Mouse (Mus musculus) B cell, adult 2 months (primary cell): Measurements from ENCODE around the gene Neurod4.
"Not testable (repeated sequence)": the region's sequence is repeated elsewhere in the genome, so short reads cannot be mapped to it uniquely, and the experiment has no call there.

Source experiments
- DNase-seq, 2 experiments: peaks; one replicate each; pipeline ENCODE4 v3.0.0; 2022

The Neurod4 gene

DNA sequence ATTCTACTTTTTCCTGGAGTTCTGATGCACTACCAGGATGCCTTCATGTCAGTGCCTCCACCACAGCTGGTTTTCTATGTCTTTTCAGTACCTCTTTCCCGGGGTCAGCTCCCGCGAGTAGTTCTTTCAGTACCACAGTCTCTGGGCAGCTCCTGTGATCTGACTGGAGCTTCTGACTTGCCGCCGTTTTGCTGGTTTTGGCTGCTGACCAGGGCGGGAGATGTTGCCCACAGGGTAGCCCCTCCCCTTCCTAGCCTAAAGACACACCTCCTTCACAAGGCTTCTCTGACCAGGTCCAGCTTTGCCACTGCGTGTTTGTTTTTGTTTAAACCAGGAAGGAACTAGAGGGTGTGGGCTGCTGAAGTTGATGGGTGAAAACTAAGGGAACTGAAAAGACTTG lies at the start of gene Neurod4:
Gene Neurod4, minus strand, starts transcription at position 175 of the 400 bp plus-strand sequence.
- peak; percentile 50 to 51 for DNase-seq

DNA sequence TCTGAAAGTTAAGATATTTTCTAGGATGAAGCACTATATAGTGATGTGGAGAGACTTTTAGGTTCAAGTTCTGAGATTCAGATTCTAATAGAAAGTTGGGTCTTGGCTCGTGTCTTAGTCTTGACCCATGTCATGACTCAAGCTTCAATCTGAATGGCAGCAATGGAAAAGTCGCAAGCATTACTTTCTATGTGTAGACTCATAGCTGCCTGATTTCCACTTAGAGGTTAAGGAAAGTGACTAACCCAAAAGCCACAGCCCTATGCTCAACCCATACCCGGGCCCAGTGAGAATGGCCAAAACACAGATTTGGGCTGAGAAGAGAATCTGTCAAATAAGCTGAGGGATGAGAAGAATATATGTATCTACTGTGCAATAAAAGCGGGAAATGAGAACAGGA lies 44.2 kb upstream of the Neurod4 start:
- no peak for DNase-seq

GRCm38 (mm10) chr10:130322637-130323036 lies 42.6 kb upstream of the Neurod4 start, which contains the start of gene Tespa1:
Gene Tespa1, plus strand, starts transcription at chr10:130322870.
- peak; percentile 65 to 68 for DNase-seq

DNA sequence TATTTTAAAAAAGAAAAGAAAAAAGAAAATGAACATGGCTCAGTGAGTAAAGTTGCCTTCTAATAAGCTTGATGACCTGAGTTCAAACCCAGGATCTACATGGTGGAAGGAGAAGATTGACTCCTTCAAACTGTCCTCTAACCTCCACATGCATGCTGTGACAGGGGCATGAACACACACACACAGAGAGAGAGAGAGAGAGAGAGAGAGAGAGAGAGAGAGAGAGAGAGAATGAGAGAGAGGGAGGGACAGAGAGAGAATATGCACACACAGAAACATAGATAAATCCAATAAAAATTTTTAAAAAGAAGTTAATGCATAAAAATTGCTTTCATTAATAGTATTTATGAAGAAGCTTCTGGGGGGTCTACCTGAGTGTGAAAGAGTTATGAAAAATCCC lies 42.0 kb upstream of the Neurod4 start:
- DNase-seq = no peak

DNA sequence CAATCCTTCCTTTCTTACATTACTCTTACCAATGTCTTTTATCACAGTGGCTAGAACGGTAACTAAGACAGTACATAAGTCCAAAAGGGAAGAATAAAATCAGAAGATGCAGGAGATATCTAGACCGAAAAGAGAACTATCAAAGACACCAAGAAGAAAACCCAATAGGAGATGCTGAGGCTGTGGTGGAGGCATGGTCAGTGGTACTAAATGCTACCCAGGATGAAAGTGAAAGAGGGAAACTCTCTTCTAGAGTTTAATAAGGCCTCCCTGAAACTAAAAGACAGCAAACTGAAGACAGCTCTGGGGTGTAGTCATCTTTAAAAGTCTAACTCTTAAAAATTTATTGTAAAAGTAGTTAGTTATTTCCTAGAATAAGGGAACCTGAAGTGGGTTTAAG lies 40.7 kb upstream of the Neurod4 start:
- no peak for DNase-seq

- DNase-seq = no peak
These were observed 38.7 kb upstream of the Neurod4 start for GRCm38 (mm10) chr10:130318720-130319119.

- DNase-seq = no peak
These were observed 35.8 kb upstream of the Neurod4 start for GRCm38 (mm10) chr10:130315846-130316245.

- no peak for DNase-seq
These were observed 34.2 kb upstream of the Neurod4 start for GRCm38 (mm10) chr10:130314110-130314829.

DNA sequence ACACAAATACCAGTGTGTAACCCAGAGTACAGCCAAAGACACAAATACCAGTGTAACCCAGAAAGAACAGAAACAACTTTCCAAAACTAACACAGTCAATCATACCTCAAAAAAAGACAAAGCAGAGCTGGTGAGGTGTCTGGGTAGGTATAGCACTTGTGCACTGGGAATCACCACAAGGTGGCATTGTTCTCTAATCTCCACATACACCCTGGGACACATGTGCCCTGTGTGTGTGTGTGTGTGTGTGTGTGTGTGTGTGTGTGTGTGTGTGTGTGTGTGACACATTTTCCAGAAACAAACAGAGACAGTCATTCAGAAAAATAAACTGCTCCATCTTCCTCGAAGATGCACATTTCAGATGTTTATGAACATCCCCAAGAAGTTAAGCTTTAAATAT lies 33.5 kb upstream of the Neurod4 start:
- peak; percentile 57 to 63 for DNase-seq

DNA sequence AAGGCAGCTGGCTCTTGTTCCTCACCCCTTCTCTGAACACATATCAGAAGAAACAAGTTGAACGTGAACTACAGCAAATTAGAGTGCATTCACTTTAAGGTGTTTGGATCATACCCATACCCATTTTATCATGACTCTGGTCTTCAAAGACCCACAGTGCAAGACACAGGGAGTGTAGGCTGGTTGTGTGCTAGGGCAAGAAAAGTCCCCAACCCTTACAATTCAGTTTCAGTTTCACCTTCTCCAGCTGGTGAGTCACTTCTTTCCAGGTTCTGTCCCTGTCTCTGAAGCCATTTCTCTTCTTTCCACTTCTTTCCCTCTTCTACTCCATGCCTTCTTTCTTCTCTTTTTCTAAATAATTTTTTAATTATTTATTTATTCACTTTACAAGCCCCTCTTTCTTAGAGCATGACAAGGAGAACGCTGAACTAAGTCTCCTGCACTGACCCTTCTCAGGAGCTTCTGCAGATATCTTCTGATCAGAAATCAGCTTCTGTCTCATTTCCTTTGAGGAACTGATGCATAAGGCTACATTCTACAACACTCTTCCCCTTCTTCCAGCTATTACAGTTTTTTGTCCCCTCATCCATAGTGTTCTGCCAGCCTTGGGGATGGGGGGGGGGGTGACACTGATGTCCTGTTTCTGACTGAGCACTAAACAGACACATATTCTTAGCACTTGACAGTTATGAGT lies 31.6 kb upstream of the Neurod4 start:
- no peak for DNase-seq

DNA sequence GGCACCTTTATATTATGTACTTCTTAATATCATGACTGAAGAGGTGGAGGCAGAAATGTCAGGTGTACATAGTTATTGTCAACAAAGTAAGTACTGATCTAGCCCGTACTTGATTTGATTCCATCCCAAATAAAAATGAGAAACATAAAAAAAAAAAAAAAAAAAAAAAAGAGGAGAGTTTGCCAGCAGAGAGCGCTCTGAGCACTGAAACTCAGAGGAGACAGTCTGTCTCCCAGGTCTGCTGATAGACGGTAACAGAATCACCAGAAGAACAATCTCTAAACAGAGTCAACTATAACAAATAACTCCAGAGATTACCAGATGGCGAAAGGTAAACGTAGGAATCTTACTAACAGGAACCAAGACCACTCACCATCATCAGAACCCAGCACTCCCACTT lies 24.1 kb upstream of the Neurod4 start:
- DNase-seq = not testable (repeated sequence)

DNA sequence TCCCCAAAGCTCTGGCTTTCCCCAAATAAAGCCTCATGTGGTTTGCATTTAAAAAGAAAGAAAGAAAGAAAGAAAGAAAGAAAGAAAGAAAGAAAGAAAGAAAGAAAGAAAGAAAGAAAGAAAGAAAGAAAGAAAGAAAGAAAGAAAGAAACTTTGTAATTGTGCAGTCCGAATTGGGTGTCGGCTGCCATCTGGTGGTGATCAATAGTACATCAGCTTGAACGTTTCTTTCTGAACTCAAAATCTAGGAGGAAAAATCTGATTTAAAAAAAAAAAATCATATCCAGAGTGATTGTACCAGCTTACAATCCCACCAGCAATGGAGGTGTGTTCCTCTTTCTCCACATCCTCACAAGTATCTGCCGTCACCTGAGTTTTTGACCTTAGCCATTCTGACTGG lies 18.7 kb upstream of the Neurod4 start:
- DNase-seq = peak; percentile 45 to 52

DNA sequence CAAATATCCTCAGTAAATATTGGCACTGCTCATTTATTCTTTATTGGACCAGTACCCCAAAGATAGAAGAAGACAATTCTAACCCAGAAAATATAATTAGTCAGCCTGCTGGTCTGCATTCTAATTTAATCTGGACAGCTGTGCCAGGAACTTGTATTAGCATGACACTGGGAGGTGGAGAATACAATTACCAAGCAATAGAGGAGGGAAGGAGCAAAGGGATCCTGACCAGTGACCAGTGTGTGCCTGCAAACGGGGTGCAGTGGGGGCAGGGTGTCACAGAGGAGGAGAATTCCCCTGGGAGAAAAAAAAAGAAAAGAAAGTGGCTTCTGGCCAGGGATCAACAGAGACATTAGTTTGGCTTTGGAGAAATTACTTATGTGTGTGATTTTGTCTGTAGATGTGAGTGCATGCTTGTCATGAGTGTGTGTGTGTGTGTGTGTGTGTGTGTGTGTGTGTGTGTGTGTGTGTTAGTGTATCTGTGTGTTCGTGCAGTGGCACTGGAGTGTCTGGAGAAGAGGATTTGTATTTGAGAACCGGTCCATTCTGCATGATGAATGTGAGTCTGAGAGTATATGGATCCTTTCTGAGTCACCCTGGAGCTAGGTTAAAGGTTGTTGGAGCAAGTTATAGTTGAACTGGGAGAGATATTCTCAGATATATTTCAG lies 13.8 kb upstream of the Neurod4 start:
- no peak for DNase-seq

- no peak for DNase-seq
These were observed 8.0 kb upstream of the Neurod4 start for GRCm38 (mm10) chr10:130288007-130288406.

DNA sequence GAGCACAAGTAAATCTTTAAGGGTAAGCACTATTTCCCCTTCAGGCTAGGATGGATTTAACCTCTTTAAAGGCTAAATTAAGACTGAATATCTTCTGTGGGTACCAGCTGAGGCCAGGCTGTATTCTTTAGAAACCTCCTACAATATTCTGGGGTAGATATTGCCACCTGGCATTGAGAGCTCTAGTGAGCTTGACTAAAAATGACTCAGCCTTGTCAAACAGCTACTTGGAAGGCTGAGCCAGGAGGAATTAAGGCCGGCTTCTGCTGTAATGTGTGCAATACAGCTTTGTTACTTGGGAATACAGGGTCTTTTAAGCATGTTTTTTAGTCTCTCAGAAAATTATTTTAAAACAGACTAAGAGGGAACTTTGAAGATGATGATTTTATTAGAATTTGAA lies 7.2 kb upstream of the Neurod4 start:
- no peak for DNase-seq

DNA sequence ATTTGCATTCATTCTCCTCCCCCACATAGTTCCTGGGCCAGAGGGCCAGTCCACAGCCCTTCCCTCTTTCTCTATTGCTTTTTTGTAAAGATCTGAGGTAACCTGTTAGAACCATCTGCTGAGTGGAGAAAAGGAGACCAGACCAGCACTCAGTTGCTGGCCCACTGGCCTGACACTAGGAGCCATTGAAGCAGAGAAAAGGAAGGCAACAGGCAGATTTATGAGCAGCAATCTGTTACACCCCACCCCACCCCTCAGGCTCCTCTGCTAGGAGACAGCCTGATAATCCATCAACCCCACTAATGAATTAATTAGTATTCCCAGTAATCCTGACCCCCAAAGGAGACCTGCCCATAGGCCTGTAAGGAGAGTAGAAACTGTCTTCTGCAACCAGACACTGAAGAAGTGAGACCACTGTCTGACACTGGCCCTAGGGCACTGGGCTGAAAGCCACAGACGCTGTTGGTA lies 2.0 kb upstream of the Neurod4 start:
- no peak for DNase-seq

GRCm38 (mm10) chr10:130276496-130276895 lies 3.5 kb downstream of the Neurod4 start:
- peak; percentile 14 to 46 for DNase-seq

DNA sequence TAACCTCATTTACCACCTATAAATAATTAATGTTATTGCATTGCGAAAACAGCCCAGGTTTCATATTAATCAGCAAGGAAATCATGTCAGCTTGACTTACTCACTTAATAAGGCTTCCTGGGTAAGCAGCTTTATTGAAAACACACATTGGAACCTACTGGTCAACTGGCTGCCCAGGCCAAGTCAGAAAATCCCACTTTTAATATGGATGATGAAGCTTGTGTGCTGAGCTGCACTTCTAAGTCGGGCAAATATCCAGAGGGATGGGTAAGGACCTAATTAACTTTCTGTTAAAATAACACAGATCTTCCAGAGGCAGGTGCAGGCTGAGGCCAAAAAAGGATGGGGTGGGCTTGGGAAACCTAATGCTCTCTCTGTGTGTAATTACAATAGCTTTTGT lies 4.3 kb downstream of the Neurod4 start:
- no peak for DNase-seq

DNA sequence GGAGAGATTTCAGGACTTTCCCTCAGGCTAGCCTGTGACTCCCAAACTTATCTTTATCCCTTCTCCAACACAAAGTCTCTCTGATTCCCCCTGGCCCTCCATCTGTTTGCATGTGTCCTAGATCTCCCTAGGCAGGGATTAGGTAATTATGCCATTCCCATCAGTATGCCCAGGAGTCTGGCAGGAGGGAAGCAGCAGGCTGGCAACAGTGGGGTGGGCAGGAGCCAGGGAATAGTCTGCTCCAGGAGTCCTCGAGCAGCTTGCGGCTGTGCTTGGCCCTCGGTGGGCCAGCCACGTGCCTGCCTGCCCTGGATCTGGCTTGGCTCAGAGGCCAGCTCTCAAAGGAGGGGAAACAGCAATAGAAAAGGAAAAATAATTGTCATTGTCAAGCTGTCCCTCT lies 16.8 kb downstream of the Neurod4 start:
- no peak for DNase-seq

DNA sequence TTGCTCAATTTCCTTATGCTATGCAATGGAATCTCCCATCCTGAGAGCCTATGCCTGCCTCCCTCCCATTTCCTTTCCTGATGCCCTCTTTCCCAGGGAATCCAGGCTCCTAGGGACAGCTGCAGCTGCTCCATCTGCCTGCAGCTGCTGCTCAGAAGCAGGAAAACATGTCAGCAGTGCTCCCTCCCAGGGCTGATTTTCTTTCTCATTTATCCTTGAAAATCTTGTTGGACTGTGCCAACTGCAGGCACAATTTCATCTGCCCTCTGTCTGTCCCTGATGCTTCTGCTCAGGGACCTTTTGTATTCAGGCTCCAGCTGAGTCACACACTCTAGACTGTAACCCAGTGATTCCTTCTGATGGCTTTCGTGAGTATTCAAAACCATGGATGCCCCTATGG lies 20.6 kb downstream of the Neurod4 start:
- DNase-seq = no peak

- DNase-seq = no peak
These were observed 35.8 kb downstream of the Neurod4 start for GRCm38 (mm10) chr10:130244271-130244670.

DNA sequence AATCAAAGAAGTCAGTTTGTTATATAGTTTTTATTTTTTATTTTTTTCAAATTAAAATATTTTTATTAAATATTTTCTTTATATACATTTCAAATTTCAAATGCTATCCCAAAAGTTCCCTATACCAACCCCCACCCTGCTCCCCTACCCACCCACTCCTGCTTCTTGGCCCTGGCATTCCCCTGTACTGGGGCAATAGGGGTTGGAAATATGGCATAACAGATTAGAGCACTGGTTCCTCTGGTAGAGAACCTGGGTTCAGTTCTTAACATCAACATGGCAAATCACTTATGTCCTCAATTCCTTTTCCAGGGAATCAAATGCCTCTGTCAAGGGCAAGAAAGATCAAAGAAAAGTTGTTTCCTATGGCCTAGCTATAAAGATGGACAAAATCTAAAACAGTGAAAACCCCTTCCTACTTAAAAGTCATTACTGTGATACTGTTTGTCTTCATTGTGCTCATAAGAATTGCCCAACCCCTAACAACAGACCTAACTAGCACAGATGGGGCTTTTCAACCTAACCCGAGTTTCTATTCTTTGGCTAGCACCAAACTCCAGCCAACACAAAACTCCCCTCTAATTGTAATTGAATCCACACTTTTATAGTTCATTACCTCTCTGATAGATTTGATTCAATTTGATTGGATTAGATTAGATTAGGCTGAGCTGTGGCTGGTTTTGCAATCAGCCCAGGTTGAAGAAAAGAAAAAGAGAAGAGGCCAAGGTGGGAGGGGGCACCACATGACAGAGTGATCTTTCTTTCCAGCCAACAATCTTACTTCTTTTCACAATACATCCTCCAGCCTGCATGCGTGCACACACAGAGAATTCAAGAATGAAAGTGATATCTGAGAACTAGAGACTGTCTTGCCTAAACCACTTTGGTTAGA lies 41.5 kb downstream of the Neurod4 start:
- no peak for DNase-seq

- DNase-seq = no peak
These were observed 45.5 kb downstream of the Neurod4 start for GRCm38 (mm10) chr10:130234576-130234975.
